Mouse (Mus musculus): Measurements from ENCODE around the gene Ppp1r12a.

The Ppp1r12a gene

DNA sequence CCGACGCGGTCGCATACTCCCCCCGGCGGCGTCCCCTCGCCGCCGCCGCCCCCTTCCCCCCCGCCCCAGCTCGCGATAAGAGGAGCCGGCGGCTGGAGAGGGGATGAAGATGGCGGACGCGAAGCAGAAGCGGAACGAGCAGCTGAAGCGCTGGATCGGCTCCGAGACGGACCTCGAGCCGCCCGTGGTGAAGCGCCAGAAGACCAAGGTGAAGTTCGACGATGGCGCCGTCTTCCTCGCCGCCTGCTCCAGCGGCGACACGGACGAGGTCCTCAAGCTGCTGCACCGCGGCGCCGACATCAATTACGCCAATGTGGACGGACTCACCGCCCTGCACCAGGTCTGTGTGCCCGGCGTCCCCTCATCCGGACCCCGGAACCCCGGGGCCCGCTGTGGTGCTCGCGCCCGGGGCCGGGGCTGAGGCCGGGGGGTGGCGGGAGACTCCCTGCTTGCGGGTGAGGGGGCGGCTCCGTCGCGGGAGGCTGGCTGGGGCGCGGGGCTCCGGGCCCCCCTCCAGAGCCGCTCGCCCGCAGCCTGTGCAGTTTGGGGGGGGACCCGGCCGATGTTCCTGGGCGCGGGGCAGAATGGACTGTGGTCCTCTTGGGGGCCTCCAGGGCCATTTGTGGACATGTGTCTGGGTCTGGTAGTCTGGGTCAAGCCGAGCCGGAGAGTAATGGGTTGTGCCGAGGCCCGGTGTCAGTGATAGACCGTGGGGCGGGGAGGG is 466 bp downstream of the Ppp1r12a start:
- no peak for DNase-seq (ENCODE audit: low read depth, low spot score)

DNA sequence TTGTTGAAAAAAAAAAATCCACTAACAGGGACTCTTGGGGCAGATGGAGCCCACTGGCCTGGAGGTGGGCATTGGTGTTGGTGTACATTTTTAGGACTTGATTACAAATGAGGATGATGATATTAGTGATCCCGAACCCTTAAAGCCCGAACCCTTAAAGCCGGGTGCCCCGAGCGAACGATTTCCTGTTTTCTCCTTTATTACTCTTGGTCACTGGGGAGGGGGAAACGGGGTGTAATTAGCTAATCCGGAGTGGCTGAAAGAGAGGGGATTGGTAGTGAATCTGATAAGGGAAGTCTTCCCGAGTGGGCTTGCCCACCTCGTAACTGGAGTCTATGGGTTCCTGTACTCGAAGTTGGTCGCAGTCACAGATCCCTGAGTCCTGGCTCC is 1.0 kb downstream of the Ppp1r12a start:
- DNase-seq (ENCODE audit: low read depth, low spot score): peak; percentile 60

DNA sequence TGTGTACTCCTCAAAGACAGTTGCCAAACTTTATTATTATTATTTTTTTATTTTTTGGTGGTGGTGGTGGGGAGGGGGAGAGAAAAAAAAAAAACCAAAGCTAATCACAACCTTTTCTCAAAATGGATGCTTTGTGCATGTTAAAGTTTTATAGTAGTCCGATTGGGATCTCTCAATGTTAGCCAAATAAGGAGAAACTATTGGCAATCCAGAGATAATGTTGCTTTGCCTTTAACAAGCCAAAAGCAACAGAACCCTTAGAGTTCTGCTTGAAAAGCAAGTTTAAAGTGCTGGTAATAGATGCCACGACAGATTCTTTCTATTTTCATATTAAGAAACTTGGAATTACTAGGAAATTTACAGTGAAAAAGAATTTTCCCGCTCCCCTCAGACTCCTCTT is 1.5 kb downstream of the Ppp1r12a start:
- DNase-seq (ENCODE audit: low read depth, low spot score): no peak

DNA sequence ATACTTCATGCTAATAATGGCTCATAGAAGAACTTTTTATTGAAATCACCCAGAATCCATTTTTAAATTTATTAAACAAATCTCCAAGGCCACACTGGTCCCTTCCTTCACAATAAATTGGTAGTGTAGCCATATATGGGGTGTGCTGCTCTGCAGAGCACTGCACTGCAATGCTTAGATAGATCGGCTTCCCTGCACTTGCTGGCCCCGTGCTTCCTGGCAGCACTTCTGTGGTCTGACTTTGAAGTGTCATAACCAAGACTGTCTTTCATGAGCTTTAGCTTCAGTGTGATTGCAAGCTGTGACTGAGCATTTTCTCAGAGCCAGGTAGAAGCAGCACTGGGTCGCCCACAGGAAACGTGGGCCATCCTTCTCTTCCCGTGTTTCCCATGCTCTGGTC is 5.8 kb downstream of the Ppp1r12a start:
- DNase-seq (ENCODE audit: low read depth, low spot score): no peak

DNA sequence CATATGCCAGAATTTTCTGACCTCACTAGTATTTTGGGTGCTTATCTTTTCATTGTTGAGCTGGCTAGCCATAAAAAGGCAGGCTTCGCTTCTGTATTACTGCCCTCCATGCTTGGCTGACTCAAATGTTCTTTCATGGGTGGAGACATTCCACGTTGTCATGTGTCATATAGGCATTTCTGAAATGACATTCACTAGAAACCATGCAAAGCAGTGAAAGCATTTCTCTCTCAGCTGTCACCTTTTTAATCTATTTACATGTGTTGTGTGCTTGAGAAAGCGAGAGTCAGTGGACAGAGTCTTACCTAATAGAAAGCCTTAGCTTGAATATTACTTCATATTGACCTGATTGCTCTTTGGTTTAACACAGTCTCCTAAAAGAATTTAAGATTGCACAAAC is 8.8 kb downstream of the Ppp1r12a start:
- DNase-seq (ENCODE audit: low read depth, low spot score): no peak

DNA sequence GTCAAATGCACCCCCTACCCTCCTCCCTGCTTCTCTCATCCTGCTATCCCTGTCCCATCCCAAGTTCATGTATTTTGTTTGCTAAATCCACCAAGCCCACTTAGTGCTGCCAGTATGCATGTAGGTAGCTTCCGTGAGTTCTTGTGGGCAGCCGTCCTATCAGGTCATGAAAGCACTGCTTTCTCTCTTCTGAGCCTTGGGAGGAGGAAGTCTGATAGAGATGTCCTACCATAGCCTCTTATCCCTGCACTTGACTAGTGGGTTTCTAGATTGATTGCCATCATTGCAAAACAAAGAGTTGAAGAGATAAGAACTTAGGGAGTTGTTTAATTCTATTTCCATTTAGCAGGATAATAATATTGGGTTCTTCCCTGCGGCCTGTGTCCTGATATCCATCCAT is 9.6 kb downstream of the Ppp1r12a start:
- DNase-seq (ENCODE audit: low read depth, low spot score): no peak

DNA sequence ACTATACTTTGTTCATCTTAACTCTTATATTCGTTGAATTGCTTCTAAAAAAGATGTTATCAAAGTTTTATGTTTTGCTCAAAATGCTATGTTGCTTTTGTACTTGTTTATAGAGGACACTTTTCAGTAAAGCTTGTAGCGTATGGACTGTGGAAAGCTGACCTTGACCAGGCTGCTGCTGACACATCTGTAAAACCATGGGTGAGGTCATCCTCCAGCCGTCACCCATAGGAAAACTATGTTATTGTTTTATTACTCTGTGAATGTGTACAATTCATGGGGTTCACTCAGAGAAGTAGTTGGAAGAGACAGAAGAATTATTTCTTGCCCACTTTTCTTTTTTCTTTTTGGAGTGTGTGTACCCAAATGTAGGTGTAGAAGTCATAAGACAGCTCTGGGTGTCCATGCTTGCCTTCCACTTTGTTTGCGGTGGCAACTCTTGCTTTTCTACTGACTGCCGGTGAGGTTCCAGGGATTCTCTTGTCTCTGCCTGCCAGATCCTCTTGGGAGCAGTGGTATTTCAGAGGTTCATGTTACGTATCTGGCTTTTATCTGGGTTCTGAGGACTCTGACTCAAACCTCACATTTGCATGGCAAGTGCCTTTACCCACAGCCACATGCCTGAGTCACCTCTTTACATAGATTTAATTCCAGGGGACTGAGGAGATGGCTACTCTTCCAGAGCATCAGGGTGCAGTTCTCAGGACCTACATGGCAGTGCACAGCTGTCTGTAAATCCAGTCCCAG is 11.0 kb downstream of the Ppp1r12a start:
- no peak for DNase-seq (ENCODE audit: low read depth, low spot score)

DNA sequence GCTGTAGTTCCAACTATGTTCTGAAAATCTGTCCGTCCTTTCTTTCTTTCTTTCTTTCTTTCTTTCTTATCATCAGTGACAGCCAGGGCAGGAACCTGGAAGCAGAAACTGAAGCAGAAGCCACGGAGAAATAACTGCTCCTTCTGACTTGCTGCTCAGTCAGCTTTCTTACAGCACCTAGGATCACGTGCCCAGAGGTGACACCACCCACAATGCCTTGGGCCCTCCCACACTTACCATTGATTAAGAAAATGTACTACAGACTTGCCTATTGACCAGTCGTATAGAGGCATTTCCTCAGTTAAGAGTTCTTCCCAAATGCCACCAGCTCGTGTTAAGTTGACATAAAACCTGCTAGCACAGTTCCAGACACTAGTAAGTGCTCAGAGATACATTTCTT is 12.1 kb downstream of the Ppp1r12a start:
- no peak for DNase-seq (ENCODE audit: low read depth, low spot score)

DNA sequence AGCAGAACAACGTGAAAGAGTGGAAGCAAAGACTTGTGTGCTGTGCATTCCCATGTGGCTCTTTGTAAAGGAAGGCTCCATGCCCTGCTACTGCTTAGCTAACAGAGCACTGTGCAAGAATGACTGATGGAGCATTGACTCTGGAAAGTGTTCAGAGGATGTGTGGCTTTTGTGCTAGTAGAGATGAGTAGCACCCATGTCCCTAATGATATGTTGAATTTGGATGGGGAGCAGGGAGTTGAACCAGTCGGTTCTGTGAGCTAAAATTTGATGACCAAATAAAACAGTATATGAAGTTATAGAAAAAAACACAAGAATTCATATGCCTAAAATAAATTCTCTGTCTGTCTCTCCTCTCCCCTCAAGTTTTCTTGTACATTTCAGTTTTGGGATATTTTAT is 13.9 kb downstream of the Ppp1r12a start:
- no peak for DNase-seq (ENCODE audit: low read depth, low spot score)

DNA sequence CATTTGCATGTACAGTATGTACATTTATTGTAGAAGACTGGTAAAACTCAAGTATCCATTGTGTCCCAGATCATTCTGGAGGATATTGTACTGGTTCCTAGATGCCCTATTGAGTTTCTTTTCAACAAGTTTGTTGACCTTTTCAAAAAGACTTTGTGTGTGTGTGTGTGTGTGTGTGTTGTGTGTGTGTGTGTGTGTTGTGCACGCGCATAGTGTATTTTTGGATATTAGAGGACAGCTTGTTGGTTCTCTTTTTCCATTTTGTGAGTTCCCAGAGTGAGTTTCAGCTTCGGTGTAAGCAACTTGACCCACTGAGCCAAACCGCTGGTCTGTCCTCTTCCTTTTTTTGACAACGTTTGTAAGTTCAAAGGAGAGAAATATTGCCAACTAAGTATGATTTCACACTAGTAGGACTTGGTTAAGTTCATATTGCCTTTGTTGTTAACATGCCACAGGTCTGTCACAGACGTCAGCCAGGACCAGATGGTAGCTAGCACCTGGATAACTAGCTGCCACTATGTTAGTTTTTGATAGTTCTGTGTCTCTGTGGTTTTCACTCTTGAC is 16.4 kb downstream of the Ppp1r12a start:
- peak; percentile 54 for DNase-seq (ENCODE audit: low read depth, low spot score)

DNA sequence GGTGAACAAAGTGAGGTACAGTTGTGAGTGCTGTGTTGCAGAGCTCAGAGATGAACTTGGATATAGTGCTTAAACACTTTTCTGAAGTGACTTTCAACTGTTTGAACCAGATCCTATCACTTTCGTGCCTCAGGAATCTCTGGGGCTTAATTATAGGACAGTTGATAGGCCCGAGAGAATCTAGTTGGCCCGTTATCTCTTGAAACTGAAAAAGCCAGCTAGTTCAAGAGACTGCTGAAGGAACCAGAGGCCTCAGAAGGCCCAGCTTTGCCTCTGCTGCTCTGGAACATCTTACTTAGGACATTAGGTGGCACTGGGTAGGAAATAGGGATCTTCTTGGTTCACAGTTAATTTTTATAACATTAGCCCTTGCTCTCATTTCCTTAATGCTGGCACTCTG is 17.4 kb downstream of the Ppp1r12a start:
- no peak for DNase-seq (ENCODE audit: low read depth, low spot score)

DNA sequence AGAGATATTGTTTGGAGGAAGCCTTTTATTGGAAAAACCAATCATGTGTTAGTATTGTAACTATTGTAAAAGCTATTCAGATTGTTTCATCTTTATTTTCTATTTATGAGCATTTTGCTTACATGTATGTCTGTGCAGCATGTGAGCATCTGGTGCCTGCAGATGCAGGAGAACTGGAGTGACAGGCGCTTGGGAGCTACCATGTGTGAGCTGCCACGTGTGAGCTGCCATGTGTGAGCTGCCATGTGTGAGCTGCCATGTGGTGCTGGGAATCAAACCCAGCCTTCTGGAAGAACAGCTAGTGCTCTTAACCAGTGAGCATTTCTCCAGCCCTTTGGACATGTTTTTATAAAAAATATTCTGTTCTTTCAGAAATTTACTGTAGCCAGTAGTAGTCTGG is 18.3 kb downstream of the Ppp1r12a start:
- DNase-seq (ENCODE audit: low read depth, low spot score): no peak

DNA sequence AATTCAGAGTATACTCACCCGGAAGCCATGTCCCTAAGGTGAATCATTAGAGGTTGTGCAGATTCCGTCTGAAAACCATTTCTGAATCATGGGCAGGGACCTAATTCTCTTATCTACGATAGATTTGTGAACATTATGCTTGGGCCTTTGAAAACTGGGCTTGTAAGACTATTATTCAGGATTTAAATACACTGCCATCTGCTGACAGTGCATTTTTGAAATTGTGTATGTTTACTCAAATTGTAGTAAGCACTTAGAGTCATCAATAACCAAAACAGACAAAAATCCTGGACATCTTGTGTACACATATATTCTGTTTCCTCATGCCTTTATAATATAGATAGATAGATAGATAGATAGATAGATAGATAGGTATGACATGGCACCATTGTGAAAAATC is 19.9 kb downstream of the Ppp1r12a start:
- DNase-seq (ENCODE audit: low read depth, low spot score): no peak

DNA sequence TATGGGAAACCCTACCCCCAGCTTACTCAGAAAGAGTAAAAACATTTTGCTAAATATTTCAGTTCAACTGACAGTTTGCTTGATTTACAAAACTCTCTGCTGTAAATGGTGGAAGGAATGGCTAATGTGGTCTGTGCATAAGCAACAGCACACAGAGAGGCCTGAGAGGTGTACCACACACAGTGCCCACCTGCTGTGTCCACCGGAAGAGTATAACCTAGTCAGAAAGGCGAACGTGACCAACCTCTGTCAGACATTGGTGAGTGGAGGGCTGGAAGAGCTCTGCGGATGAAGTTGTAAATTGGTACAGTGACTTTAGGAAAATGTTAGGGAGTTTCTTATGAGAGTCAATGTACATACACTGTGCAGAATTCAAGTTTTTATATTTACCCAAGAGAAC is 20.4 kb downstream of the Ppp1r12a start:
- no peak for DNase-seq (ENCODE audit: low read depth, low spot score)

DNA sequence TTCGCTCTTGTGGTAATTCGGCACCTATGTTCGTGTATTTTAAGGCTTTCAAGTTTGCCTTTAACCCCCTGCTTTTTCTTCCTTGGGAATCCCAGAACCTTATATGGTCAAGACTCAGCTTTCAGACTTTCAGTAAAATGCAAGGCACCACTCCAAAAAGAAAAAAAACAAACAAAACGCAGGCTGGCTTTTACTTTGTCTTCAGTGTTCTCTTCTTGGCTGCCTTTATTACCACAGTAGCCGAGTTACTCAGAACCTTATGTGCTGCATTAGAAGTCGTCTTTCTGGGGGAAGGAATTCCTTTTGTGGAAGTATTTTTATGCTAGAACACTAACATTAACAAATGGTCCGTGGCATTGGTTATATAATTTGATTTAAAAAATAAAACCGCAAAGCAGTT is 22.8 kb downstream of the Ppp1r12a start:
- DNase-seq (ENCODE audit: low read depth, low spot score): no peak

DNA sequence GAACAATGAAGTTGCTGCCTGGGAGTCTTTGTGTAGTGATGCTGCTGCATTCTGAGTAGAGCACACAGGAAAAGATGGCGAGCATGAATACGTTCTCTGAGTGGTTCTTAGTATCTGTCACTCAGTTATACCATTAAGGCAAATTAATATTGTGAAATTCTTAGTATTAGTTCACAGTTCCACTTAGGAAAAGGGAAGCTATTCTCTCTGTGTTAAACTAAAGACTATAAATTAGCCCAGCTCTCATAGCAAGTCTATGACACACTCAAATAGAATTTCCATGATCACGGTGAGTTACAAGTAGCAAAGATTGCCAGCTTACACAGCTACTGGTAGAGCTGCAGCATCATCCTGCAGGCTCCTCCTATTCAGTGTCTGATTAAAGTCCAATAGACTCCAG is 23.3 kb downstream of the Ppp1r12a start:
- DNase-seq (ENCODE audit: low read depth, low spot score): no peak

DNA sequence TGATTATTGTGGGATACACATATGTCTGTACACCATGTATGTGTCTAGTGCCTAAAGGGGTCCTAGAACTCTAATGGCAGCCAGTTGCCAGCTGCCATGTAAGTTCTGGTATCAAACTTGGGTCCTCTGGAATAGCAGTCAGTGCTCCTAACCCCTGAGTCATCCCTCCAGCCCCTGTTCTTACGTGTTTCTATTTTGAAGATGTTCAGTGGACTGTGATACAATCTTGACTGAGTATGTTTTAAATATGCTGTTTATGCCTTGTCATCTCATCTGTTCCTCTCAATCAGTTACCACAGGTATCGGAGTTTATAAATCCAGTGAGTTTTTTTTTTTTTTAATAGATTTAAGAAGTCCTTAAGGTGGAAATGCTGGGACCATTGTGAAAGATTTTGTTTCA is 27.3 kb downstream of the Ppp1r12a start:
- DNase-seq (ENCODE audit: low read depth, low spot score): peak; percentile 37

DNA sequence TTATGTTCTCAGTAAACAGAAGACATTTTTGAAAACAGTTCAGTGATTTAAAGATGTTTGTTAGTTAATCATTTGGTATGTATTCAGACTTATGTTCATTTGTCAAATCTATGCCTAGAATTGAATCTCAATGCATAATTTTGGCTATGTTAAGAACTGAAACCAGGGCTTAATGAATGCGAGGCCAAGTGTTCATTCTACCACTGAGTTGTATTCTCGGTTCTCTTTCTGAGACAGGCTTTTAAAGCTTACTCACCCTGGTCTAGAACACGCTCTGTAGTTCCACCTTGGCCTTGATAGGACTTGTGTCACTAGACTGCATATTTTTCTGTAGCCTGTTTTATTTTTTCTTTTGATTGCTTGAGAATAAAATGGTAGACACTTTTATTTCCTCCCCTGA is 28.0 kb downstream of the Ppp1r12a start:
- peak; percentile 78 for DNase-seq (ENCODE audit: low read depth, low spot score)

DNA sequence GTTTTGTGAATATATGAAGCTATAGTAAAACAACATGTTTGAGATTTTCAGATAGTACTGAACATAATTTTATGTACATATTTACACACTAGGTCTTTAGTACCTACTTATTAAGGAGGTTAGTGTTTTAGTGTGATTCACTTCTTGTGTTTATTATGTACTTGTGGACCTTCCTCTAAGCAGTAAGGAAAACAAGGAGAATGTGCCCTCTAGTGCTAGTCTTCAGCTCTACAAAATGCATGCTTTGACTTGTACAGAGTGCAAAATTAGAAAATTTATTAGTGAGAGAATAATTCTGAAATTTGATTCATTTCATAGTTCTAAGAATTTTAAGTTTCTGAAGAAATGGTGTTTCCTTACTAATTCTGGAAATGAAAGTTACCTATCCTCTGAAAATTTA is 28.6 kb downstream of the Ppp1r12a start:
- peak; percentile 69 for DNase-seq (ENCODE audit: low read depth, low spot score)

DNA sequence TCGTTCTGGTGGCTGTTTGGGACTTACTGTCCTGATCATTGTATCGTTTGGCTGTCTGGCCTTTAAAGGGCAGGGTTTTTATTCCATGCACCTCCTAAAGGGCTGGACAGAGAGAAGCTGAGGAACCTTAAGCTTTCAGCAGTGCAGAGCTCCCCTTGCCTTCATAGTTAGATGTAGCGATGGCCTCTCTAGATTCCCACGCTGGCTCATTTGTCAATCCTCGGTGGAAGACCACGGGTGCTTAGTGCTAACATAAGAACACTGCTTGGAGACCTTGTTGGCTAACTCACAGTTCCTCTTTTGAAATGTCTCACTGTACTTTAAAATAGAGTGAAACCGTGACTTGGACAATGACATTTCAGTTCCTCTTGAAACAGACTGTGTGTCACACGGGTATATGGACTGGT is 29.4 kb downstream of the Ppp1r12a start:
- peak; percentile 90 for DNase-seq (ENCODE audit: low read depth, low spot score)

DNA sequence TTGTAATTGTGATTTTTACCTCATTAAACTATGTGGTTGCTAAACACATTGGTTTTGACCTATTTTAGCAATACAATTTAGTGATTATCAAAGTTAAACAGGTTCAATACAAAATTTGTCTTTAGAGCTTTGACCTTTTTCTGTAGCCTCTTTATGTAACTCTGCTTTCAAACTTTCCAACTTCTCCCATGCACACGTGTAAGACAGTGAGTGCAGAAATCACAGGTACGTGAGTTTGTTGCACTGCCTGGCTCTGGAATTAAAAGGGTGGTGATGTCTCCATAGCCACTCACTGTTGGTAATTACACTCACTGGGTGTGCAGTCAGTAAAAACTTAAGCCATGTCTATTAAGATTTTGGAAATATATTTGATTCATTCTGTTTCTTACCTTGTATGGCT is 30.3 kb downstream of the Ppp1r12a start:
- DNase-seq (ENCODE audit: low read depth, low spot score): no peak

DNA sequence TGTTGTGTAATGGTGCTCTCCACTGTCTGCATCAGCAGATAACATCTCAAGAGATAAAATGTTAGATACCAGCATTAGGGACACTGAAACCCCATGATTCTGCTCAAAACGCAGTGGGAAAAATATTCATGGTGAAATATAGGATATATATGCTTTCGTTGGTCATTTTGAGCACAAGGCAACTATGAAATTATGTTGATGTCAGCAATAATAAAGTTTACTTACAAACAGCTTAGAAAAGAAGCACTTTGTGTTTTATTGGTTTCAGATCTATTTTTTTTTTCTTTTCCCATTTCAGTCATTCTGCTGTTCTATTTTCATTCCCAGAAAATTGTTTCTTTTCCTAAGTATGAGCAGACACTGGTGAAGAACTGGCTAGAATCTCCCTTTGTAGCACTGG is 34.1 kb downstream of the Ppp1r12a start:
- no peak for DNase-seq (ENCODE audit: low read depth, low spot score)

DNA sequence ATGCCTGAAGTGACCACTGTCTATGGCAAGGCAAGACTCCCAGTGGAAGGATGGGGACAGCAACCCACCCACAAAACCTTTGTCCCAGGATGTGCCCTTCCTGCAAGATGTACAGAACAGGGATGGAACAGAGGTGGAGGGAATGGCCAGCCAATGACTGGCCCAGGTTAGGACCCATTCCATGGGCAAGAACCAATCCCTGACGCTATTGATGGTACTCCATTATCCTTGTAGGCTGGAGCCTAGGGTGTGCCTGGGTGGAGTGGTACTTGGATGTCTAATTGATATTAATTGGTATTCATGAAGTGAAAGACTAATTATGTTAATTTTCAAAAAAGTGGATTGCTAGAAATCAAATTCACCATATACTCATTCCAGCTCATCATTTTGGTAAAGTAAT is 35.5 kb downstream of the Ppp1r12a start:
- DNase-seq (ENCODE audit: low read depth, low spot score): no peak

All from A20 (cell line).